Mouse (Mus musculus) hindbrain, postnatal 0 days (tissue): Measurements from ENCODE around the gene Mrm3. TPM values are rescaled to one million over a fixed set of nuclear protein-coding genes. Genes with fewer than 3 reads are reported as not detected.
A peak's percentile ranks its signal among the peaks of the same experiment; 100 is the strongest.

Experiments
- ATAC-seq: fragments of 200-750 bp; cut with Nextera tagmentation; 2 replicates; pipeline ENCODE4 v1.8.0; 2017; ENCODE audit warnings: mild to moderate bottlenecking, moderate TSS enrichment, moderate library complexity
- DNase-seq: peaks from one replicate; pipeline ENCODE4 v3.0.0-alpha.2; 2015; ENCODE audit warnings: low spot score
- H3K27ac ChIP-seq: fragments of 300-500 bp; sonication (generic); 2 replicates; pipeline ENCODE4 v1.5.1; 2014; ENCODE audit warnings: mild to moderate bottlenecking
- H3K27me3 ChIP-seq: fragments of 300-500 bp; sonication (generic); 2 replicates; pipeline ENCODE4 v1.6.1; 2014; ENCODE audit warnings: low read length, mixed read lengths; ENCODE audit not compliant: insufficient read depth
- H3K36me3 ChIP-seq: fragments of 300-500 bp; sonication (generic); 2 replicates; pipeline ENCODE4 v1.6.1; 2014; ENCODE audit warnings: low read length, mixed read lengths; ENCODE audit not compliant: insufficient read depth
- H3K4me1 ChIP-seq: fragments of 300-500 bp; sonication (generic); 2 replicates; pipeline ENCODE4 v1.6.1; 2014; ENCODE audit warnings: antibody characterized with exemption, low read length, mixed read lengths; ENCODE audit not compliant: insufficient read depth
- H3K4me2 ChIP-seq: fragments of 300-500 bp; sonication (generic); 2 replicates; pipeline ENCODE4 v1.6.1; 2014; ENCODE audit warnings: low read depth, mild to moderate bottlenecking, low read length, moderate library complexity, mixed read lengths
- H3K4me3 ChIP-seq: fragments of 300-500 bp; sonication (generic); 2 replicates; pipeline ENCODE4 v1.5.1; 2014; ENCODE audit warnings: low read length
- H3K9ac ChIP-seq: fragments of 300-500 bp; sonication (generic); replicated peaks from 2 replicates; pipeline ENCODE4 v1.6.1; 2014; ENCODE audit warnings: mild to moderate bottlenecking, low read length, moderate library complexity, mixed read lengths
- H3K9me3 ChIP-seq: fragments of 300-500 bp; sonication (generic); 2 replicates; pipeline ENCODE4 v1.6.1; 2016; ENCODE audit warnings: low read length, mixed read lengths
- CTCF ChIP-seq: IDR thresholded peaks from 2 replicates; pipeline ENCODE4 v1.5.1; 2016; ENCODE audit warnings: antibody characterized with exemption, control low read depth, low read depth
- WGBS: fragments of 180-500 bp; shearing (Covaris S2); extraction: QIAGEN DNeasy Blood & Tissue Kit; methylation state at CpG from one replicate; pipeline ENCODE4 v1.1.7; 2014; 5-methylcytosine and 5-hydroxymethylcytosine counted together
- polyA plus RNA-seq: library from polyadenylated mRNA; unstranded; fragments of >200 nt; fragmentation: Nextera tagmentation; extraction: Ambion mirVana; gene quantifications from 2 replicates; pipeline ENCODE4 v1.2.1, GENCODE M21; 2015
- total RNA-seq: library from RNA; depleted of rRNA; stranded (reverse); fragments of >200 nt; gene quantifications from 2 replicates; pipeline ENCODE4 v1.2.3, GENCODE M21; 2014

The Mrm3 gene
- total and polyA plus RNA-seq, 2 experiments from 2014 or later: 11.9 to 22.8 TPM

- no peak overlapping the region for H3K4me3 ChIP-seq
- WGBS: 42% methylated on average over 6 of the region's 6 CpGs
These were observed 25.1 kb downstream of the Mrm3 start for GRCm38 (mm10) chr11:76268521-76269065.

GRCm38 (mm10) chr11:76272440-76272839 lies 28.9 kb downstream of the Mrm3 start:
- Histone ChIP-seq H3K9ac (no peak overlapping the region), H3K4me1 (0 out of 2 replicates have a peak, but pooled peaks cover 5% of the 10 kb centered on the region), H3K4me3 (no peak overlapping the region), H3K36me3 (no peaks in the 10 kb centered on the region), H3K27ac (no peak overlapping the region), H3K9me3 (no peaks in the 10 kb centered on the region), H3K4me2 (no peak overlapping the region), H3K27me3 (no peaks in the 10 kb centered on the region)
- no peak for ATAC-seq
- WGBS: 63% methylated on average over 4 of the region's 4 CpGs
- TF ChIP-seq CTCF: peak; percentile 66
- DNase-seq: peak; percentile 63

More at GRCm38 (mm10) chr11:76268521-76269065, 25.1 kb downstream of the Mrm3 start:
- Histone ChIP-seq H3K9me3 (no peaks in the 10 kb centered on the region), H3K36me3 (no peaks in the 10 kb centered on the region), H3K27ac (peak overlapping the region; percentile 60), H3K27me3 (no peaks in the 10 kb centered on the region), H3K4me1 (0 out of 2 replicates have a peak, but pooled peaks cover 5% of the 10 kb centered on the region), H3K9ac (no peak overlapping the region), H3K4me2 (no peak overlapping the region)
- ATAC-seq: no peak
- peak; percentile 18; the same call in 1 of the 2 replicates for TF ChIP-seq CTCF
- no peak for DNase-seq

GRCm38 (mm10) chr11:76278960-76279852 lies 35.7 kb downstream of the Mrm3 start:
- H3K27me3 ChIP-seq: no peaks in the 10 kb centered on the region
- no peaks in the 10 kb centered on the region for H3K36me3 ChIP-seq
- peak; percentile 35 for ATAC-seq
- peak; percentile 65 for DNase-seq
- peak overlapping the region; percentile 69 for H3K27ac ChIP-seq
- TF ChIP-seq CTCF: no peak
- H3K9ac ChIP-seq: 0 out of 2 replicates have a peak overlapping the region, but pooled peaks have one; percentile 17
- H3K4me1 ChIP-seq: no peaks in the 10 kb centered on the region
- no peak overlapping the region for H3K4me2 ChIP-seq
- WGBS: 32% methylated on average over 14 of the region's 14 CpGs
- no peaks in the 10 kb centered on the region for H3K9me3 ChIP-seq
- no peak overlapping the region for H3K4me3 ChIP-seq

GRCm38 (mm10) chr11:76279971-76280370 lies 36.5 kb downstream of the Mrm3 start:
- Histone ChIP-seq H3K36me3 (no peaks in the 10 kb centered on the region), H3K27me3 (no peaks in the 10 kb centered on the region), H3K4me3 (no peak overlapping the region), H3K4me1 (no peaks in the 10 kb centered on the region), H3K4me2 (no peak overlapping the region), H3K27ac (peak overlapping the region; percentile 69; the same call in 1 of the 2 replicates), H3K9me3 (no peaks in the 10 kb centered on the region), H3K9ac (no peak overlapping the region)
- 67% methylated on average over 2 of the region's 2 CpGs for WGBS
- ATAC-seq (0 out of 2 replicates have a peak, but pooled peaks have one; percentile 4), DNase-seq (no peak)
- no peak for TF ChIP-seq CTCF

GRCm38 (mm10) chr11:76283841-76284240 lies 40.3 kb downstream of the Mrm3 start:
- 95% methylated on average over 6 of the region's 6 CpGs for WGBS
- ATAC-seq: no peak
- no peak for TF ChIP-seq CTCF

GRCm38 (mm10) chr11:76285431-76286075 lies 42.0 kb downstream of the Mrm3 start:
- TF ChIP-seq CTCF: no peak
- Histone ChIP-seq H3K4me2 (no peak overlapping the region), H3K4me3 (no peak overlapping the region), H3K27ac (no peak overlapping the region), H3K36me3 (no peaks in the 10 kb centered on the region), H3K27me3 (no peaks in the 10 kb centered on the region), H3K4me1 (peaks cover 7% of the 10 kb centered on the region), H3K9me3 (no peaks in the 10 kb centered on the region), H3K9ac (no peak overlapping the region)
- ATAC-seq (no peak), DNase-seq (no peak)
- 57% methylated on average over 7 of the region's 7 CpGs for WGBS

More at GRCm38 (mm10) chr11:76283841-76284240, 40.3 kb downstream of the Mrm3 start:
- Histone ChIP-seq H3K27me3 (no peaks in the 10 kb centered on the region), H3K9me3 (no peaks in the 10 kb centered on the region), H3K4me3 (no peak overlapping the region), H3K4me1 (no peaks in the 10 kb centered on the region), H3K36me3 (no peaks in the 10 kb centered on the region), H3K27ac (no peak overlapping the region), H3K9ac (no peak overlapping the region), H3K4me2 (no peak overlapping the region)
- DNase-seq: no peak
